Mouse (Mus musculus) intestine, embryonic 16.5 days (tissue): ENCODE data around the gene Zfhx3. TPM values are rescaled to one million over a fixed set of nuclear protein-coding genes. Genes with fewer than 3 reads are reported as not detected.

Experiments
- ATAC-seq: fragments of 200-750 bp; cut with Nextera tagmentation; 2 replicates; pipeline ENCODE4 v1.8.0; 2017; ENCODE audit warnings: moderate TSS enrichment, moderate library complexity
- H3K27ac ChIP-seq: fragments of 300-500 bp; sonication (generic); 2 replicates; pipeline ENCODE4 v1.5.1; 2014; ENCODE audit warnings: mild to moderate bottlenecking, low read length
- H3K27me3 ChIP-seq: fragments of 300-500 bp; sonication (generic); replicated peaks from 2 replicates; pipeline ENCODE4 v1.6.1; 2014; ENCODE audit warnings: low read length, control low read depth, mixed read lengths; ENCODE audit not compliant: control insufficient read depth, insufficient read depth
- H3K36me3 ChIP-seq: fragments of 300-500 bp; sonication (generic); 2 replicates; pipeline ENCODE4 v1.6.1; 2014; ENCODE audit warnings: low read length, control low read depth; ENCODE audit not compliant: control insufficient read depth, insufficient read depth
- H3K4me1 ChIP-seq: fragments of 300-500 bp; sonication (generic); 2 replicates; pipeline ENCODE4 v1.6.1; 2014; ENCODE audit warnings: low read length, control low read depth, mixed read lengths; ENCODE audit not compliant: control insufficient read depth, insufficient read depth
- H3K4me2 ChIP-seq: fragments of 300-500 bp; sonication (generic); 2 replicates; pipeline ENCODE4 v1.6.1; 2014; ENCODE audit warnings: low read depth, low read length, control low read depth
- H3K4me3 ChIP-seq: fragments of 300-500 bp; sonication (generic); 2 replicates; pipeline ENCODE4 v1.5.1; 2014; ENCODE audit warnings: mild to moderate bottlenecking, low read length
- H3K9ac ChIP-seq: fragments of 300-500 bp; sonication (generic); 2 replicates; pipeline ENCODE4 v1.6.1; 2014; ENCODE audit warnings: low read depth, low read length
- H3K9me3 ChIP-seq: fragments of 300-500 bp; sonication (generic); 2 replicates; pipeline ENCODE4 v1.6.1; 2016; ENCODE audit warnings: low read length, control low read depth; ENCODE audit not compliant: control insufficient read depth
- WGBS: fragments of 180-500 bp; shearing (Covaris S2); extraction: QIAGEN DNeasy Blood & Tissue Kit; methylation state at CpG from one replicate; pipeline ENCODE4 v1.1.7; 2014; 5-methylcytosine and 5-hydroxymethylcytosine counted together
- polyA plus RNA-seq: library from polyadenylated mRNA; unstranded; fragments of >200 nt; fragmentation: Nextera tagmentation; extraction: Ambion mirVana; gene quantifications from 2 replicates; pipeline ENCODE4 v1.2.1, GENCODE M21; 2015

Gene Zfhx3
- polyA plus RNA-seq, 1 experiment from 2014 or later, result 6.1 TPM

DNA sequence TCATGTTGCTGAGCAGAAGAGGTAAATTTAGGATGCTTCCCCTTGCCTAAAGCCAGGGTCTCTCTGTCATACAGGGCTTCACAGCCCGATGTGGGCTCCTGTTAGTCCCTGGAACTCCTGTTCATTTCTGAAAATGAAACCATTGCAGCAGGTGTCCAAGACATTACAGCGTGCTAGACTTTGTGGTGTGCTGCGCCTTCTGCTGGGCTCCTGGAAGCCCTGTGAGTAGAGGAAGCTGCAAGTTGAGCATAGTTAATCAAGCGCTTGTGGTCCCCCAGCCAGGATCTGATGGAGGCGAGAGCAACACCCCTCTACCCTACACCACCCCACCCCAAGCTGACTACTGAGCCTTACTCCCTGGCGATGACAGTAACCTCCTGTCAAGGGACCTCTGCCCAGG lies 980.7 kb downstream of the Zfhx3 start:
- Histone ChIP-seq H3K36me3 (no peaks in the 10 kb centered on the region), H3K27me3 (no peaks in the 10 kb centered on the region), H3K4me1 (no peaks in the 10 kb centered on the region), H3K4me2 (no peak overlapping the region), H3K4me3 (no peak overlapping the region), H3K9me3 (no peaks in the 10 kb centered on the region), H3K9ac (no peak overlapping the region), H3K27ac (no peak overlapping the region)
- 90% methylated on average over 6 of the region's 6 CpGs for WGBS
- ATAC-seq, result no peak

GRCm38 (mm10) chr8:108924526-108924925 lies 982.1 kb downstream of the Zfhx3 start:
- WGBS, result 89% methylated on average over 9 of the region's 9 CpGs
- H3K27me3 ChIP-seq, result no peaks in the 10 kb centered on the region
- H3K9ac ChIP-seq, result no peak overlapping the region
- H3K4me2 ChIP-seq, result no peak overlapping the region
- no peak for ATAC-seq
- H3K4me1 ChIP-seq, result no peaks in the 10 kb centered on the region
- no peak overlapping the region for H3K4me3 ChIP-seq
- H3K9me3 ChIP-seq, result no peaks in the 10 kb centered on the region
- H3K36me3 ChIP-seq, result no peaks in the 10 kb centered on the region
- no peak overlapping the region for H3K27ac ChIP-seq

DNA sequence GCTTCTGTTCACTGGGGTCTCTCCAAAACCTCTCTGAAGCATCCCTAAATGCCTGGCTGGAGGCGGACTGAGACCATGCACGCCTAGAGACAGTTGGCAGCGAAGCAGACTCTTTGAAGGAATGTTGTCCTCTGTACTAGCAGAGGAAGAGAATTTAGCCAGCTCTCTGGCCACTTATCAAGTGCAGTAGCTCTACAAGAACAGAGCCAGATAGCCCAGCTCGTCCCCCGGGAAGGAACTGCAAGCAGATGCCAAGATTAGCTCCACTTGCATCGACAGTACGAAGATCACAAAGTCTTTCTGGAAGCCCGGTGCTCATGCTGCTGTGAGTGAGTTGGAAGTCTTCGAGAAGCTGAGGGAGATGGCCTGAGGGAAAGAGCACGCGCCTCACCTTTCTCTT lies 983.7 kb downstream of the Zfhx3 start:
- Histone ChIP-seq H3K27ac (no peak overlapping the region), H3K4me2 (no peak overlapping the region), H3K9me3 (no peaks in the 10 kb centered on the region), H3K36me3 (no peaks in the 10 kb centered on the region), H3K4me1 (no peaks in the 10 kb centered on the region), H3K9ac (no peak overlapping the region), H3K27me3 (no peaks in the 10 kb centered on the region), H3K4me3 (no peak overlapping the region)
- ATAC-seq, result no peak
- WGBS, result 75% methylated on average over 11 of the region's 11 CpGs

DNA sequence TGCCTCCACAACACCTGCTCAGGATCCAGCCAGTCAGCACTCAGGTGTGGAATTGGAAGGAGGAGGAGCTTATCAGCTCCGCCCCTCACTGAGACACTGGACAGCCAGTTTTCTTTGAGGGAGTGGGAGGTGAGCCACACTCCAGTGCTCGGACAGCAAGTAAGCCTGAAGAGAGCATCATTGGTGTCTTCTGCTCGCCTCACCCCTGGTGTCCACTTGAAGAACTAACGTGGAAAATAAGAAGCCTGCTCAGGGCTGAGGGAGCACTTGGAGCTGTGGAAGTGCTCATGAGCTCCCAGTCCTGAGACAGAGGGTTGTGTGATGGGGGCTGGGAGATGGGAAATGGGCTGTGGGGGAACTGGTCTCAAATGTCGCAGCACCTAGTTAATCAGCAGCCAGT lies 988.2 kb downstream of the Zfhx3 start:
- WGBS, result 61% methylated on average over 5 of the region's 5 CpGs
- Histone ChIP-seq H3K4me2 (no peak overlapping the region), H3K27ac (no peak overlapping the region), H3K4me3 (no peak overlapping the region), H3K36me3 (peaks cover 4% of the 10 kb centered on the region; the same call in 1 of the 2 replicates), H3K27me3 (no peaks in the 10 kb centered on the region), H3K4me1 (peaks cover 5% of the 10 kb centered on the region), H3K9me3 (no peaks in the 10 kb centered on the region), H3K9ac (no peak overlapping the region)
- peak; percentile 49; the same call in 1 of the 2 replicates for ATAC-seq

- ATAC-seq, result no peak
- Histone ChIP-seq H3K27me3 (no peaks in the 10 kb centered on the region), H3K4me2 (no peak overlapping the region), H3K27ac (no peak overlapping the region), H3K9me3 (no peaks in the 10 kb centered on the region), H3K4me1 (peaks cover 12% of the 10 kb centered on the region), H3K9ac (no peak overlapping the region), H3K4me3 (no peak overlapping the region), H3K36me3 (peaks cover 4% of the 10 kb centered on the region; the same call in 1 of the 2 replicates)
- 51% methylated on average over 13 of the region's 13 CpGs for WGBS
Observed at GRCm38 (mm10) chr8:108931837-108932236, 989.4 kb downstream of the Zfhx3 start.

GRCm38 (mm10) chr8:108932729-108933128 lies 990.3 kb downstream of the Zfhx3 start:
- Histone ChIP-seq H3K9ac (no peak overlapping the region), H3K27ac (no peak overlapping the region), H3K4me1 (peaks cover 12% of the 10 kb centered on the region), H3K36me3 (peaks cover 4% of the 10 kb centered on the region; the same call in 1 of the 2 replicates), H3K9me3 (no peaks in the 10 kb centered on the region), H3K4me3 (no peak overlapping the region), H3K4me2 (no peak overlapping the region), H3K27me3 (no peaks in the 10 kb centered on the region)
- WGBS, result 83% methylated on average over 9 of the region's 9 CpGs
- ATAC-seq, result no peak

DNA sequence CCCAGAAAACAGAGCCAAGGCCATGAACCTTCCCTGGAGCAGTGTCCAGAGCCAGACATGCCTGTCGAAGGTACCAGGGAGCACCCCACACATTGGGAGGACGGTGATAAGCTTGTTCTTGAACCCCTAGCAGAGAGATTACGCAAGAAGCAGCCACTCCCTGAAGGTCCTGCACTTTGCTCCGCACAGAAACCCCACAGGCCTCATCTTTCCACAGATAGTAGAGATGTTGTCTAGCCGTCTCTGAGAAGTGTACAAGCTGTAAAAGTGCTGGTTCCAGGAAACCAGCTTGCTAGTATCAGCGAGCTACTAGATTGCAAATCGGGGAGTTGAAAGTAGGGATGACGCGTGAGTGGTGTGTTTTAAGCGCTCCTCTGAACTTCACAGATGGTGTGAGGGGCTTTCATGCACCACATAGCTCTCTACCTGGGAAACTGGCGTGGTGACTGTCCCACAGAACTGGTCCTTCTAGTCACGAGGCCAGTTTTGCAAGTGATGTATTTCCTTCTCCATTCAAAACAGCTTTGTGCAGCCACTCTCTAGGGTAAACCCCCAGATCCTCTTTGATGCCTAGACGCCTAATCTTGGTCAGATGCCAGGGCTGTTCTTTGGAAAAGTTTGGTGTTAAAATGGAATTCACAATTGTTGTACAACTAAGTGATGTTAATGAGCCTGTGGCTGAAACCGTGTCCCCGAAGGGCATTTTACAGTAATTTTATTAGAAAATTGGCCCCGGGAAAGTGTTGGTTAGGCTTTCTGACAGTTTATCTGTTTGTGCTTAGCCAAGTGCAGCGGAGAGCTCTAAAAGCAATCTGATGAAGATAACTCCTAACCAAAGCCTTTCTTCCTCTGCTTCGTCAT lies 993.6 kb downstream of the Zfhx3 start:
- Histone ChIP-seq H3K4me1 (peaks cover 12% of the 10 kb centered on the region), H3K9me3 (no peaks in the 10 kb centered on the region), H3K27me3 (no peaks in the 10 kb centered on the region), H3K9ac (no peak overlapping the region), H3K4me3 (no peak overlapping the region), H3K4me2 (no peak overlapping the region), H3K27ac (peak overlapping the region; percentile 57), H3K36me3 (peaks cover 10% of the 10 kb centered on the region)
- 72% methylated on average over 18 of the region's 18 CpGs for WGBS
- ATAC-seq, result peak; percentile 86

- no peak for ATAC-seq
- 79% methylated on average over 19 of the region's 19 CpGs for WGBS
- peaks cover 9% of the 10 kb centered on the region for H3K4me1 ChIP-seq
- H3K4me2 ChIP-seq, result no peak overlapping the region
- H3K36me3 ChIP-seq, result peaks cover 10% of the 10 kb centered on the region
- no peak overlapping the region for H3K27ac ChIP-seq
- H3K9me3 ChIP-seq, result no peaks in the 10 kb centered on the region
- no peak overlapping the region for H3K4me3 ChIP-seq
- H3K27me3 ChIP-seq, result no peaks in the 10 kb centered on the region
- H3K9ac ChIP-seq, result no peak overlapping the region
Observed at GRCm38 (mm10) chr8:108936695-108937448, 994.4 kb downstream of the Zfhx3 start.

GRCm38 (mm10) chr8:108937904-108938455 lies 995.5 kb downstream of the Zfhx3 start:
- WGBS, result 80% methylated on average over 8 of the region's 8 CpGs
- Histone ChIP-seq H3K4me2 (no peak overlapping the region), H3K27ac (no peak overlapping the region), H3K9ac (no peak overlapping the region), H3K4me3 (no peak overlapping the region), H3K27me3 (no peaks in the 10 kb centered on the region), H3K9me3 (no peaks in the 10 kb centered on the region), H3K4me1 (peaks cover 7% of the 10 kb centered on the region; the same call in 1 of the 2 replicates), H3K36me3 (peaks cover 10% of the 10 kb centered on the region)
- ATAC-seq, result no peak
